Comparison of ENCODE assay signal across 8 mouse cellular contexts in genomic region chr15:101092121-101092828, GRCm38 (mm10). TPM values are rescaled to one million over a fixed set of nuclear protein-coding genes. Genes with fewer than 3 reads are reported as not detected.
A peak's percentile ranks its signal among the peaks of the same experiment; 100 is the strongest.
DNase-seq lines count a peak whose midpoint lies in the region; ATAC-seq and TF ChIP-seq lines count a peak whose summit lies in the region.
"Had no signal": no experiment of that assay in that cellular context is flagged by ENCODE, and none has a peak within 500 bp of the region (broad histone marks: within the 10 kb centered on the region; RNA-seq: fewer than 3 reads in every experiment).

No protein-coding gene starts in this region.

- peak overlapping the region; percentile 19 for H3K4me2 ChIP-seq in hindbrain, embryonic 15.5 days
- H3K4me2 ChIP-seq in midbrain, embryonic 11.5 days: peak overlapping the region; percentile 37
- H3K4me2 ChIP-seq: liver, embryonic 15.5 days had no signal

- peak overlapping the region; percentile 47; the same call in 1 of the 2 replicates for H3K9ac ChIP-seq in ES-E14 (ENCODE audit: insufficient read depth, low read depth, low read length, poor library complexity, severe bottlenecking)
- 0 out of 2 replicates have a peak overlapping the region, but pooled peaks have one; percentile 2 for H3K9ac ChIP-seq in hindbrain, embryonic 15.5 days
- H3K9ac ChIP-seq in midbrain, embryonic 11.5 days (ENCODE audit: low read length): peak overlapping the region; percentile 26
- H3K9ac ChIP-seq: liver, embryonic 15.5 days had no signal

- H3K4me3 ChIP-seq in ES-E14 (ENCODE audit: insufficient read depth in 1 of 2, low read depth in 1 of 2, low read length in 2 of 2, poor library complexity in 1 of 2, severe bottlenecking in 1 of 2): peak overlapping the region; percentile 40 to 70
- H3K4me3 ChIP-seq in hindbrain, embryonic 15.5 days: no peak overlapping the region
- H3K4me3 ChIP-seq in midbrain, embryonic 11.5 days (ENCODE audit: low read depth, low read length): no peak overlapping the region
- H3K4me3 ChIP-seq: liver, embryonic 15.5 days had no signal

- H3K27me3 ChIP-seq in hindbrain, embryonic 15.5 days: no peaks in the 10 kb centered on the region
- H3K27me3 ChIP-seq in midbrain, embryonic 11.5 days (ENCODE audit: control insufficient read depth, insufficient read depth, low read length): peaks cover 3% of the 10 kb centered on the region; the same call in 1 of the 2 replicates
- H3K27me3 ChIP-seq: liver, embryonic 15.5 days had no signal

- no peaks in the 10 kb centered on the region for H3K36me3 ChIP-seq in ES-E14 (ENCODE audit: control insufficient read depth, insufficient read depth, low read length, poor library complexity, severe bottlenecking)
- no peaks in the 10 kb centered on the region for H3K36me3 ChIP-seq in hindbrain, embryonic 15.5 days
- H3K36me3 ChIP-seq in midbrain, embryonic 11.5 days (ENCODE audit: control insufficient read depth, insufficient read depth, low read length): no peaks in the 10 kb centered on the region
- H3K36me3 ChIP-seq: liver, embryonic 15.5 days had no signal

- no peak for DNase-seq in ES-E14 (ENCODE audit: low read depth, low spot score)
- peak; percentile 74 for DNase-seq in embryo, embryonic 10 days (ENCODE audit: low spot score)
- DNase-seq in midbrain, embryonic 11.5 days (ENCODE audit: low spot score, missing footprints): peak; percentile 95
- no peak for DNase-seq in layer of hippocampus, postnatal 25 days (ENCODE audit: extremely low spot score in 1 of 2, low spot score in 1 of 2)
- DNase-seq in right cerebral cortex, postnatal 4 days: no peak
- DNase-seq in cerebellum, postnatal 14 days: no peak

- H3K4me1 ChIP-seq in ES-E14 (ENCODE audit: control insufficient read depth in 2 of 2, insufficient read depth in 2 of 2, low read length in 2 of 2, poor library complexity in 1 of 2): peaks cover 8 to 37% of the 10 kb centered on the region in 2 experiments; a peak in 3 of 4 replicates
- peaks cover 25% of the 10 kb centered on the region for H3K4me1 ChIP-seq in hindbrain, embryonic 15.5 days (replicated peaks)
- peaks cover 22% of the 10 kb centered on the region for H3K4me1 ChIP-seq in midbrain, embryonic 11.5 days (ENCODE audit: control insufficient read depth, insufficient read depth, low read length)

- 22% methylated on average over 14 of the region's 14 CpGs for WGBS in hindbrain, embryonic 15.5 days
- WGBS in midbrain, embryonic 11.5 days: 13% methylated on average over 14 of the region's 14 CpGs

- in situ Hi-C loops in ES-E14 (cut with MboI; ENCODE audit: low sequenced_read_pairs in 2 of 2, unreplicated experiment in 2 of 2): no loop called here

- H3K27ac ChIP-seq in ES-E14 (ENCODE audit: insufficient read depth, low read depth, low read length, poor library complexity, severe bottlenecking): peak overlapping the region; percentile 63
- H3K27ac ChIP-seq in hindbrain, embryonic 15.5 days (replicated peaks): peak overlapping the region; percentile 47
- peak overlapping the region; percentile 79 for H3K27ac ChIP-seq in midbrain, embryonic 11.5 days (ENCODE audit: low read depth, low read length)
- H3K27ac ChIP-seq: liver, embryonic 15.5 days had no signal

- no peaks in the 10 kb centered on the region for H3K9me3 ChIP-seq in ES-E14 (ENCODE audit: control insufficient read depth, insufficient read depth, low read depth, low read length)
- H3K9me3 ChIP-seq in hindbrain, embryonic 15.5 days: no peaks in the 10 kb centered on the region
- H3K9me3 ChIP-seq in midbrain, embryonic 11.5 days (ENCODE audit: control insufficient read depth, low read length): no peaks in the 10 kb centered on the region
- H3K9me3 ChIP-seq: liver, embryonic 15.5 days had no signal

- ATAC-seq in hindbrain, embryonic 15.5 days (ENCODE audit: low FRiP score, low read depth): peak; percentile 10; the same call in 1 of the 2 replicates
- ATAC-seq in midbrain, embryonic 11.5 days (ENCODE audit: low FRiP score): peak; percentile 60

TF ChIP-seq in ES-E14, 5 proteins besides CTCF, POLR2A, EP300 and RAD21:
- TF ChIP-seq CHD2 (IDR thresholded peaks at IDR 0.05; ENCODE audit: low read depth, low read length) (no peak), ZNF384 (IDR thresholded peaks at IDR 0.05; ENCODE audit: low read depth, low read length) (no peak), ZC3H11A (IDR thresholded peaks at IDR 0.05; ENCODE audit: borderline replicate concordance, low read depth, low read length) (no peak), MAFK (IDR thresholded peaks at IDR 0.05; ENCODE audit: insufficient read depth, low read depth, low read length) (no peak), HCFC1 (IDR thresholded peaks at IDR 0.05; ENCODE audit: borderline replicate concordance, insufficient read depth, low read length) (no peak)

RNA-seq across cellular contexts. Expression of gene Fignl2, which starts 13.9 kb away (rescaled TPM):
- 7.1 and 8.6 TPM in 2 replicates for total RNA-seq in ES-E14 (2012; rRNA removed)
- 0.09 and 0.10 TPM in 2 replicates for polyA plus RNA-seq in hindbrain, embryonic 15.5 days (2015; fragmentation: Nextera tagmentation; extraction: Ambion mirVana)
- 1.0 and 1.4 TPM in 2 replicates for polyA plus RNA-seq in midbrain, embryonic 11.5 days (2014; fragmentation: Nextera tagmentation; extraction: Ambion mirVana)
- total RNA-seq in layer of hippocampus, postnatal 25 days (2021): 1 to 10 TPM; 1.5 TPM

RNA-seq across cellular contexts. Expression of gene Ankrd33, which starts 23.3 kb away (rescaled TPM):
- not detected in 2 replicates for total RNA-seq in ES-E14 (2012; rRNA removed)
- not detected in 2 replicates for polyA plus RNA-seq in hindbrain, embryonic 15.5 days (2015; fragmentation: Nextera tagmentation; extraction: Ambion mirVana)
- polyA plus RNA-seq in midbrain, embryonic 11.5 days (2014; fragmentation: Nextera tagmentation; extraction: Ambion mirVana): not detected in 2 replicates
- total RNA-seq in layer of hippocampus, postnatal 25 days (2021): not detected
- polyA plus RNA-seq: liver, embryonic 15.5 days had no signal

RNA-seq across cellular contexts. Expression of gene Acvrl1, which starts 36.0 kb away (rescaled TPM):
- total RNA-seq in ES-E14 (2012; rRNA removed): 2.5 and 3.3 TPM in 2 replicates
- 9.5 and 9.6 TPM in 2 replicates for polyA plus RNA-seq in hindbrain, embryonic 15.5 days (2015; fragmentation: Nextera tagmentation; extraction: Ambion mirVana)
- polyA plus RNA-seq in midbrain, embryonic 11.5 days (2014; fragmentation: Nextera tagmentation; extraction: Ambion mirVana): 4.2 and 5.0 TPM in 2 replicates
- total RNA-seq in layer of hippocampus, postnatal 25 days (2021): 10 to 100 TPM in 1 of 2 experiments, 1 to 10 TPM in 1; 8.6 to 10.5 TPM

RNA-seq across cellular contexts. Expression of gene Gm47841, which starts 45.1 kb away (rescaled TPM):
- not detected in 2 replicates for total RNA-seq in ES-E14 (2012; rRNA removed)
- not detected in 2 replicates for polyA plus RNA-seq in hindbrain, embryonic 15.5 days (2015; fragmentation: Nextera tagmentation; extraction: Ambion mirVana)
- polyA plus RNA-seq in midbrain, embryonic 11.5 days (2014; fragmentation: Nextera tagmentation; extraction: Ambion mirVana): not detected in 2 replicates
- not detected for total RNA-seq in layer of hippocampus, postnatal 25 days (2021)
- polyA plus RNA-seq: liver, embryonic 15.5 days had no signal

Comparison
In these comparisons a context has a peak if more than half of its experiments do, and no peak if none do; other contexts are left out.
1. DNase-seq: peak in embryo, embryonic 10 days (single experiment) and midbrain, embryonic 11.5 days (single experiment); none in ES-E14 (single experiment), layer of hippocampus, postnatal 25 days (0 of 2), right cerebral cortex, postnatal 4 days (single experiment) and cerebellum, postnatal 14 days (0 of 2).
2. H3K4me3 ChIP-seq: peak in ES-E14 (2 of 2); none in hindbrain, embryonic 15.5 days (single experiment) and midbrain, embryonic 11.5 days (single experiment).
3. Peak in every context shown above with its lines, with median percentiles within 50 percentile points of each other: H3K27ac ChIP-seq and H3K9ac ChIP-seq.